Mouse (Mus musculus): ENCODE measurements around the gene Gm38394. TPM values are rescaled to one million over a fixed set of nuclear protein-coding genes. Genes with fewer than 3 reads are reported as not detected.

Gene Gm38394
- polyA plus RNA-seq, 1 experiment from 2014 or later, result 5.4 TPM

- H3K4me2 ChIP-seq, result peak within 1 kb of the TSS; percentile 67
- peaks cover 3% of the 10 kb centered on the region; the same call in 1 of the 2 replicates for H3K36me3 ChIP-seq
- WGBS, result under 1% methylated on average over 41 of the region's 41 CpGs
- H3K9ac ChIP-seq, result peak within 1 kb of the TSS; percentile 74
- ATAC-seq (ENCODE audit: insufficient read depth, low FRiP score, low read depth), result peak; percentile 65
- H3K27me3 ChIP-seq (replicated peaks), result no peaks in the 10 kb centered on the region
- peak within 1 kb of the TSS; percentile 91 for H3K27ac ChIP-seq
- H3K4me3 ChIP-seq (replicated peaks), result peak within 1 kb of the TSS; percentile 73
- no peaks in the 10 kb centered on the region for H3K9me3 ChIP-seq
- H3K4me1 ChIP-seq, result peaks cover 39% of the 10 kb centered on the region
Observed at GRCm38 (mm10) chr1:133660466-133661202, 484 bp downstream of the Gm38394 start, which contains the start of gene Zbed6. TSS of gene Zbed6 (minus strand) at chr1:133660885.

- Histone ChIP-seq H3K9ac (no peak overlapping the region), H3K4me2 (peak overlapping the region; percentile 67; the same call in 1 of the 2 replicates), H3K4me1 (peaks cover 37% of the 10 kb centered on the region), H3K9me3 (no peaks in the 10 kb centered on the region), H3K36me3 (peaks cover 3% of the 10 kb centered on the region; the same call in 1 of the 2 replicates), H3K27ac (no peak overlapping the region), H3K4me3 (replicated peaks) (no peak overlapping the region; the same call in 1 of the 2 replicates), H3K27me3 (replicated peaks) (no peaks in the 10 kb centered on the region)
- no peak for ATAC-seq (ENCODE audit: insufficient read depth, low FRiP score, low read depth)
- WGBS, result 81% methylated on average over 3 of the region's 3 CpGs
Observed at GRCm38 (mm10) chr1:133658878-133659277, 2.2 kb downstream of the Gm38394 start.

GRCm38 (mm10) chr1:133656811-133657210 is 4.3 kb downstream of the Gm38394 start:
- no peak overlapping the region for H3K27ac ChIP-seq
- H3K4me2 ChIP-seq, result no peak overlapping the region
- H3K27me3 ChIP-seq (replicated peaks), result no peaks in the 10 kb centered on the region
- ATAC-seq (ENCODE audit: insufficient read depth, low FRiP score, low read depth), result no peak
- no peak overlapping the region for H3K9ac ChIP-seq
- H3K4me1 ChIP-seq, result peaks cover 31% of the 10 kb centered on the region
- H3K9me3 ChIP-seq, result no peaks in the 10 kb centered on the region
- H3K36me3 ChIP-seq, result peaks cover 3% of the 10 kb centered on the region; the same call in 1 of the 2 replicates
- no peak overlapping the region for H3K4me3 ChIP-seq (replicated peaks)
- 40% methylated on average over 5 of the region's 5 CpGs for WGBS

GRCm38 (mm10) chr1:133653033-133653432 is 8.1 kb downstream of the Gm38394 start:
- Histone ChIP-seq H3K9me3 (no peaks in the 10 kb centered on the region), H3K36me3 (no peaks in the 10 kb centered on the region; the same call in 1 of the 2 replicates), H3K4me2 (no peak overlapping the region), H3K9ac (no peak overlapping the region), H3K27ac (no peak overlapping the region), H3K27me3 (replicated peaks) (no peaks in the 10 kb centered on the region), H3K4me1 (peaks cover 11% of the 10 kb centered on the region), H3K4me3 (replicated peaks) (no peak overlapping the region)
- no peak for ATAC-seq (ENCODE audit: insufficient read depth, low FRiP score, low read depth)
- WGBS, result 95% methylated on average over 1 of the region's 1 CpGs

- 92% methylated on average over 7 of the region's 7 CpGs for WGBS
- Histone ChIP-seq H3K4me1 (no peaks in the 10 kb centered on the region), H3K4me2 (no peak overlapping the region), H3K4me3 (replicated peaks) (no peak overlapping the region), H3K9ac (no peak overlapping the region), H3K27ac (no peak overlapping the region), H3K9me3 (no peaks in the 10 kb centered on the region), H3K27me3 (replicated peaks) (no peaks in the 10 kb centered on the region), H3K36me3 (peaks cover 10% of the 10 kb centered on the region; the same call in 1 of the 2 replicates)
- no peak for ATAC-seq (ENCODE audit: insufficient read depth, low FRiP score, low read depth)
Observed at GRCm38 (mm10) chr1:133650288-133651055, 10.6 kb downstream of the Gm38394 start.

DNA sequence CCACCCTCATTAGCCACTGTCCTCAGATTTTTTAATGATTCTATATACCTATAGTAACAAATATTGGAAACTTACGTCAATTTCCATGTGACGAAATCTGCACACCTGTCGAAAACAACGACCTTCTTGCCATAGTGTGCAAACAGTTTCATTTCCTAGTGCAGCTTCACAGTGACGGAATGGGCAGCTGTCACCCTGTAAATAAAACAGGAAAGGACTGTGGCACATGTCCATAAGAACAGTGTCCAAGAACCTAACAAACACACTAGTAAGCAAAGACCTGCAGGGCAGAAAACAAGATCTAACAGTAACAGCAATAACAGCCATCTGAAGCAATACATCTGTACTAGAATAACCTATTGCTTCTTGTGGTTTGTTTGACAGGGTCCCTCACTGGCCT is 15.5 kb downstream of the Gm38394 start:
- 86% methylated on average over 5 of the region's 5 CpGs for WGBS
- Histone ChIP-seq H3K4me2 (no peak overlapping the region), H3K27me3 (replicated peaks) (no peaks in the 10 kb centered on the region), H3K4me3 (replicated peaks) (no peak overlapping the region), H3K27ac (no peak overlapping the region), H3K4me1 (no peaks in the 10 kb centered on the region), H3K9ac (no peak overlapping the region), H3K36me3 (peaks cover 42% of the 10 kb centered on the region), H3K9me3 (no peaks in the 10 kb centered on the region)
- no peak for ATAC-seq (ENCODE audit: insufficient read depth, low FRiP score, low read depth)

GRCm38 (mm10) chr1:133641163-133641562 is 20.0 kb downstream of the Gm38394 start:
- WGBS, result 84% methylated on average over 2 of the region's 2 CpGs

DNA sequence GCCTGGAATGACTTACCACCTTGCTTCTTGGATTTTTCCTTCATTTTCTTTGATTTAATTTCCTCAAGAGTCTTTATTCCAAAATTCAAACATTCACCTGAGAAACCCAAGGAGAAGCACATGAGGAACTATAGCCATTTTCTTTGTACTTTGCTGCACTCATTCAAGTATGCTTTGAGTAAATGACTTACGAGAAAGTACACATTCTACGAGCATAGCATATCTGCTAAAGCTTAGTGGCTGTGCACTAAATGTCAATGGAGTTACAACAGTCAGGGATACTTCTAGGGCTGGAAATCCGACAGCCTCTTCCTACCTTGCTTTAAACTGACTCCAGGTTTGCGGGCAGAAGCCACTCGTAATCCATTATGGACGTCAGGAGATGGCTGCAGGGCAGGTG is 22.6 kb downstream of the Gm38394 start:
- WGBS, result 89% methylated on average over 6 of the region's 6 CpGs
- H3K27me3 ChIP-seq (replicated peaks), result no peaks in the 10 kb centered on the region
- peaks cover 56% of the 10 kb centered on the region for H3K36me3 ChIP-seq
- no peak overlapping the region for H3K9ac ChIP-seq
- H3K9me3 ChIP-seq, result no peaks in the 10 kb centered on the region
- no peaks in the 10 kb centered on the region for H3K4me1 ChIP-seq
- no peak overlapping the region for H3K4me2 ChIP-seq
- no peak for ATAC-seq (ENCODE audit: insufficient read depth, low FRiP score, low read depth)
- no peak overlapping the region for H3K4me3 ChIP-seq (replicated peaks)
- H3K27ac ChIP-seq, result no peak overlapping the region

More at GRCm38 (mm10) chr1:133641163-133641562, 20.0 kb downstream of the Gm38394 start:
- H3K4me3 ChIP-seq (replicated peaks), result no peak overlapping the region
- H3K27me3 ChIP-seq (replicated peaks), result no peaks in the 10 kb centered on the region
- H3K4me1 ChIP-seq, result no peaks in the 10 kb centered on the region
- H3K36me3 ChIP-seq, result peaks cover 59% of the 10 kb centered on the region
- no peak overlapping the region for H3K4me2 ChIP-seq
- H3K9ac ChIP-seq, result no peak overlapping the region
- no peak overlapping the region for H3K27ac ChIP-seq
- ATAC-seq (ENCODE audit: insufficient read depth, low FRiP score, low read depth), result no peak
- H3K9me3 ChIP-seq, result no peaks in the 10 kb centered on the region

- H3K36me3 ChIP-seq, result peaks cover 64% of the 10 kb centered on the region
- no peak for ATAC-seq (ENCODE audit: insufficient read depth, low FRiP score, low read depth)
- H3K27ac ChIP-seq, result no peak overlapping the region
- no peak overlapping the region for H3K4me3 ChIP-seq (replicated peaks)
- no peaks in the 10 kb centered on the region for H3K9me3 ChIP-seq
- no peaks in the 10 kb centered on the region for H3K27me3 ChIP-seq (replicated peaks)
- 87% methylated on average over 2 of the region's 2 CpGs for WGBS
- no peak overlapping the region for H3K4me2 ChIP-seq
- no peak overlapping the region for H3K9ac ChIP-seq
- no peaks in the 10 kb centered on the region for H3K4me1 ChIP-seq
Observed at GRCm38 (mm10) chr1:133632168-133632567, 28.9 kb downstream of the Gm38394 start.

- WGBS, result 76% methylated on average over 2 of the region's 2 CpGs
- no peak overlapping the region for H3K4me3 ChIP-seq (replicated peaks)
- H3K27ac ChIP-seq, result no peak overlapping the region
- no peaks in the 10 kb centered on the region for H3K4me1 ChIP-seq
- no peak overlapping the region for H3K9ac ChIP-seq
- no peaks in the 10 kb centered on the region for H3K27me3 ChIP-seq (replicated peaks)
- ATAC-seq (ENCODE audit: insufficient read depth, low FRiP score, low read depth), result no peak
- H3K36me3 ChIP-seq, result peaks cover 61% of the 10 kb centered on the region
- H3K4me2 ChIP-seq, result no peak overlapping the region
- H3K9me3 ChIP-seq, result no peaks in the 10 kb centered on the region
Observed at GRCm38 (mm10) chr1:133625052-133625451, 36.1 kb downstream of the Gm38394 start.

GRCm38 (mm10) chr1:133618311-133618710 is 42.8 kb downstream of the Gm38394 start:
- Histone ChIP-seq H3K4me1 (no peaks in the 10 kb centered on the region), H3K36me3 (peaks cover 42% of the 10 kb centered on the region), H3K27ac (no peak overlapping the region), H3K27me3 (replicated peaks) (no peaks in the 10 kb centered on the region), H3K4me2 (no peak overlapping the region), H3K4me3 (replicated peaks) (no peak overlapping the region), H3K9me3 (no peaks in the 10 kb centered on the region), H3K9ac (no peak overlapping the region)
- ATAC-seq (ENCODE audit: insufficient read depth, low FRiP score, low read depth), result peak; percentile 53; the same call in 1 of the 2 replicates
- WGBS, result 60% methylated on average over 8 of the region's 8 CpGs

DNA sequence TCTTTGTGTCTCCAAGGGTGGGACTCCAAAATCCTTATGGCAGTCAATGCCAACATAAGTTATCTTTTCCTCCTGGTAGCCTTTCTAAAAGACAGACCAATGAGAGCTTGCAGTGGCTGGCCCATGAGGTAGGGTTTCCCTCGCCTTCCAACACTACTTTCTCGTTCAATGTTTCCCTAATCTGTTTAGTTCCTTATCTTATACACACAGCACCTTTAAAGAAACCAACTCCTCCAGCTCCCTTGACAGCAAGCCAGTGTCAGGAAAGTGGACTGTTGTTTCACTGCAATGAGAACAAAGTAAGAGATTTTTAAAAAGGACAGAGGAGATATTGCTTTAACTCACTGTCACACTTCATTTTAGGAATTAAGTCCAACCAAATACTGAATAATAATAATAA is 43.2 kb downstream of the Gm38394 start:
- H3K4me2 ChIP-seq, result no peak overlapping the region
- no peak overlapping the region for H3K4me3 ChIP-seq (replicated peaks)
- H3K36me3 ChIP-seq, result peaks cover 38% of the 10 kb centered on the region
- 39% methylated on average over 2 of the region's 2 CpGs for WGBS
- H3K9ac ChIP-seq, result no peak overlapping the region
- H3K27ac ChIP-seq, result no peak overlapping the region
- H3K4me1 ChIP-seq, result no peaks in the 10 kb centered on the region
- no peaks in the 10 kb centered on the region for H3K9me3 ChIP-seq
- H3K27me3 ChIP-seq (replicated peaks), result no peaks in the 10 kb centered on the region
- ATAC-seq (ENCODE audit: insufficient read depth, low FRiP score, low read depth), result no peak
